Mouse (Mus musculus): ENCODE measurements around the gene Lama5. TPM values are rescaled to one million over a fixed set of nuclear protein-coding genes. Genes with fewer than 3 reads are reported as not detected.

Lama5 gene
- polyA plus RNA-seq, 1 experiment, result 0.12 TPM

GRCm38 (mm10) chr2:180127675-180128074 lies 98.0 kb downstream of the Lama5 start:
- H3K27ac ChIP-seq (ENCODE audit: insufficient read depth, low read depth, low read length), result peak overlapping the region; percentile 76
- peaks cover 42% of the 10 kb centered on the region for H3K4me1 ChIP-seq (ENCODE audit: control insufficient read depth, insufficient read depth, low read length)
- H3K4me3 ChIP-seq (ENCODE audit: insufficient read depth, low read length), result no peak overlapping the region
- TF ChIP-seq CTCF (IDR thresholded peaks at IDR 0.05; ENCODE audit: low read depth, low read length), result no peak
- TF ChIP-seq POLR2A (IDR thresholded peaks at IDR 0.05; ENCODE audit: borderline replicate concordance, low read depth, low read length), result no peak

Other genes with a start within 250 kb of the Lama5 start
- 16.8 and 17.2 TPM in 2 replicates for gene Taf4, start 249.2 kb downstream of the Lama5 start, polyA plus RNA-seq (2012; ENCODE audit: insufficient read depth, insufficient read length, missing spikeins)
- 26.2 and 30.9 TPM in 2 replicates for gene Lsm14b, start 200.9 kb downstream of the Lama5 start, polyA plus RNA-seq (2012; ENCODE audit: insufficient read depth, insufficient read length, missing spikeins)
- 150 and 155 TPM in 2 replicates for gene Psma7, start 183.4 kb downstream of the Lama5 start, polyA plus RNA-seq (2012; ENCODE audit: insufficient read depth, insufficient read length, missing spikeins)
- gene Ss18l1, start 183.3 kb downstream of the Lama5 start, polyA plus RNA-seq (2012; ENCODE audit: insufficient read depth, insufficient read length, missing spikeins), result 4.0 and 5.7 TPM in 2 replicates
- 10.3 and 11.7 TPM in 2 replicates for gene Mtg2, start 155.3 kb downstream of the Lama5 start, polyA plus RNA-seq (2012; ENCODE audit: insufficient read depth, insufficient read length, missing spikeins)
- gene Hrh3, start 121.4 kb downstream of the Lama5 start, polyA plus RNA-seq (2012; ENCODE audit: insufficient read depth, insufficient read length, missing spikeins), result not detected in 2 replicates
- gene Osbpl2, start 106.6 kb downstream of the Lama5 start, polyA plus RNA-seq (2012; ENCODE audit: insufficient read depth, insufficient read length, missing spikeins), result 21.3 and 25.0 TPM in 2 replicates
- 62.1 and 71.4 TPM in 2 replicates for gene Adrm1, start 54.4 kb downstream of the Lama5 start, polyA plus RNA-seq (2012; ENCODE audit: insufficient read depth, insufficient read length, missing spikeins)
- gene Rps21, start 31.5 kb upstream of the Lama5 start, polyA plus RNA-seq (2012; ENCODE audit: insufficient read depth, insufficient read length, missing spikeins), result 1,564 and 1,592 TPM in 2 replicates
- gene Cables2, start 47.6 kb upstream of the Lama5 start, polyA plus RNA-seq (2012; ENCODE audit: insufficient read depth, insufficient read length, missing spikeins), result 10.3 and 11.1 TPM in 2 replicates
- gene Rbbp8nl, start 64.0 kb upstream of the Lama5 start, polyA plus RNA-seq (2012; ENCODE audit: insufficient read depth, insufficient read length, missing spikeins), result not detected in 2 replicates
- not detected in 2 replicates for gene Gata5, start 108.8 kb upstream of the Lama5 start, polyA plus RNA-seq (2012; ENCODE audit: insufficient read depth, insufficient read length, missing spikeins)
- gene Slco4a1, start 230.4 kb upstream of the Lama5 start, polyA plus RNA-seq (2012; ENCODE audit: insufficient read depth, insufficient read length, missing spikeins), result 35.7 and 36.4 TPM in 2 replicates

All from bone marrow macrophage, adult 2 months (primary cell).